8 mouse cellular contexts compared by ENCODE assay signal in genomic region chr13:83987746-83988423, GRCm38 (mm10).
DNase-seq lines count a peak whose midpoint lies in the region; ATAC-seq and TF ChIP-seq lines count a peak whose summit lies in the region.

No protein-coding gene starts in this region.

- DNase-seq in kidney, postnatal 0 days (ENCODE audit: low spot score), result peak; percentile 4
- no peak for DNase-seq in kidney, adult 2 months
- peak; percentile 54 to 71 for DNase-seq in frontal cortex, postnatal 14 days (ENCODE audit: low spot score in 2 of 2)
- peak; percentile 53 to 55 for DNase-seq in left cerebral cortex, adult 2 months (ENCODE audit: extremely low spot score in 1 of 2, low spot score in 2 of 2)
- no peak for DNase-seq in adrenal gland, postnatal 4 days (ENCODE audit: low spot score in 2 of 2)
- no peak for DNase-seq in natural killer cell, adult 2 months (ENCODE audit: low spot score in 2 of 2)
- DNase-seq in B cell, adult 2 months, result no peak

- no peak for ATAC-seq in kidney, postnatal 0 days (replicated peaks; ENCODE audit: low FRiP score, low read depth)

- H3K27me3 ChIP-seq in kidney, postnatal 0 days (ENCODE audit: insufficient read depth, low read length), result no peaks in the 10 kb centered on the region
- no peaks in the 10 kb centered on the region for H3K27me3 ChIP-seq in kidney, adult 2 months (replicated peaks; ENCODE audit: control insufficient read depth, insufficient read depth, low read length)

- no peak for TF ChIP-seq POLR2A in kidney, adult 2 months (IDR thresholded peaks at IDR 0.05; ENCODE audit: low read depth, low read length)
- TF ChIP-seq POLR2A in olfactory bulb, adult 2 months (IDR thresholded peaks at IDR 0.05; ENCODE audit: insufficient read depth, low read depth, low read length), result no peak

- no peak overlapping the region for H3K27ac ChIP-seq in kidney, postnatal 0 days
- no peak overlapping the region for H3K27ac ChIP-seq in kidney, adult 2 months (ENCODE audit: insufficient read depth, low read depth, low read length)
- peak overlapping the region; percentile 75 for H3K27ac ChIP-seq in left cerebral cortex, adult 2 months
- H3K27ac ChIP-seq in olfactory bulb, adult 2 months (ENCODE audit: insufficient read depth, low read depth, low read length), result peak overlapping the region; percentile 98

- TF ChIP-seq CTCF in kidney, postnatal 0 days (IDR thresholded peaks at IDR 0.05; ENCODE audit: low read depth), result no peak
- no peak for TF ChIP-seq CTCF in kidney, adult 2 months (conservative IDR thresholded peaks at IDR 0.05; ENCODE audit: insufficient read depth, insufficient read length, low read depth, low read length)
- TF ChIP-seq CTCF in left cerebral cortex, adult 2 months (IDR thresholded peaks at IDR 0.05), result no peak
- TF ChIP-seq CTCF in olfactory bulb, adult 2 months (IDR thresholded peaks at IDR 0.05; ENCODE audit: insufficient read depth, low read depth, low read length), result no peak

- H3K36me3 ChIP-seq in kidney, postnatal 0 days (ENCODE audit: insufficient read depth, low read length), result no peaks in the 10 kb centered on the region
- no peaks in the 10 kb centered on the region for H3K36me3 ChIP-seq in kidney, adult 2 months (ENCODE audit: control insufficient read depth, insufficient read depth, low read length)

- no peaks in the 10 kb centered on the region for H3K9me3 ChIP-seq in kidney, postnatal 0 days (replicated peaks; ENCODE audit: low read length)

- intact Hi-C loops in left cerebral cortex, adult 2 months (cut with DNase I), result loop anchor here (1.0 to 5.0 kb wide), 4 partner anchors 71 to 774 kb away; no protein-coding TSS in a partner anchor

- H3K4me3 ChIP-seq in kidney, postnatal 0 days (replicated peaks; ENCODE audit: low read depth, low read length), result no peak overlapping the region
- H3K4me3 ChIP-seq in kidney, adult 2 months (ENCODE audit: insufficient read depth, low read depth, low read length), result no peak overlapping the region
- H3K4me3 ChIP-seq in left cerebral cortex, adult 2 months, result peak overlapping the region; percentile 35
- H3K4me3 ChIP-seq in olfactory bulb, adult 2 months (ENCODE audit: insufficient read depth, low read depth, low read length), result peak overlapping the region; percentile 45

- H3K9ac ChIP-seq in kidney, postnatal 0 days (ENCODE audit: low read depth, low read length), result no peak overlapping the region

- H3K4me1 ChIP-seq in kidney, postnatal 0 days (replicated peaks; ENCODE audit: insufficient read depth, low read length), result no peaks in the 10 kb centered on the region
- H3K4me1 ChIP-seq in kidney, adult 2 months (ENCODE audit: control insufficient read depth, insufficient read depth, low read length), result no peaks in the 10 kb centered on the region
- peaks cover 2% of the 10 kb centered on the region; the same call in 1 of the 2 replicates for H3K4me1 ChIP-seq in olfactory bulb, adult 2 months (ENCODE audit: control insufficient read depth, insufficient read depth, low read length)

- WGBS in kidney, postnatal 0 days, result 48% methylated on average over 11 of the region's 11 CpGs
- 57% methylated on average over 11 of the region's 11 CpGs for WGBS in kidney, adult 2 months
- 6% methylated on average over 11 of the region's 11 CpGs for WGBS in olfactory bulb, adult 2 months

- H3K4me2 ChIP-seq in kidney, postnatal 0 days (ENCODE audit: low read length), result peak overlapping the region; percentile 25; the same call in 1 of the 2 replicates

Comparison
In these comparisons a context has a peak if more than half of its experiments do, and no peak if none do; other contexts are left out.
1. DNase-seq: peak in kidney, postnatal 0 days (single experiment), frontal cortex, postnatal 14 days (2 of 2) and left cerebral cortex, adult 2 months (2 of 2); none in kidney, adult 2 months (single experiment), adrenal gland, postnatal 4 days (0 of 2), natural killer cell, adult 2 months (0 of 2) and B cell, adult 2 months (0 of 2).
2. H3K27ac ChIP-seq: peak in left cerebral cortex, adult 2 months (single experiment) and olfactory bulb, adult 2 months (single experiment); none in kidney, postnatal 0 days (single experiment) and kidney, adult 2 months (single experiment).
3. H3K4me3 ChIP-seq: peak in left cerebral cortex, adult 2 months (single experiment) and olfactory bulb, adult 2 months (single experiment); none in kidney, postnatal 0 days (single experiment) and kidney, adult 2 months (single experiment).